Mouse (Mus musculus): ENCODE measurements around the gene Cfap100. TPM values are rescaled to one million over a fixed set of nuclear protein-coding genes. Genes with fewer than 3 reads are reported as not detected.
A peak's percentile ranks its signal among the peaks of the same experiment; 100 is the strongest.

Gene Cfap100
- polyA plus RNA-seq, 1 experiment from 2014 or later: 0.57 TPM

GRCm38 (mm10) chr6:90451512-90451911 lies 22.9 kb upstream of the Cfap100 start:
- no peak for ATAC-seq (ENCODE audit: insufficient number of reproducible peaks, low FRiP score, low TSS enrichment, low read depth)
- Histone ChIP-seq H3K36me3 (ENCODE audit: control insufficient read depth, insufficient read depth, low read length) (no peaks in the 10 kb centered on the region), H3K4me2 (ENCODE audit: low read depth, severe bottlenecking) (no peak overlapping the region), H3K9ac (ENCODE audit: low read length) (no peak overlapping the region), H3K27me3 (ENCODE audit: control insufficient read depth, insufficient read depth, low read length) (no peaks in the 10 kb centered on the region), H3K27ac (replicated peaks; ENCODE audit: low read depth, low read length) (no peak overlapping the region), H3K9me3 (ENCODE audit: control insufficient read depth, low read length) (no peaks in the 10 kb centered on the region), H3K4me1 (ENCODE audit: control insufficient read depth, insufficient read depth, low read length) (no peaks in the 10 kb centered on the region), H3K4me3 (ENCODE audit: low read depth, low read length) (no peak overlapping the region)
- no peak for DNase-seq (ENCODE audit: low spot score)
- WGBS: 77% methylated on average over 5 of the region's 5 CpGs

DNA sequence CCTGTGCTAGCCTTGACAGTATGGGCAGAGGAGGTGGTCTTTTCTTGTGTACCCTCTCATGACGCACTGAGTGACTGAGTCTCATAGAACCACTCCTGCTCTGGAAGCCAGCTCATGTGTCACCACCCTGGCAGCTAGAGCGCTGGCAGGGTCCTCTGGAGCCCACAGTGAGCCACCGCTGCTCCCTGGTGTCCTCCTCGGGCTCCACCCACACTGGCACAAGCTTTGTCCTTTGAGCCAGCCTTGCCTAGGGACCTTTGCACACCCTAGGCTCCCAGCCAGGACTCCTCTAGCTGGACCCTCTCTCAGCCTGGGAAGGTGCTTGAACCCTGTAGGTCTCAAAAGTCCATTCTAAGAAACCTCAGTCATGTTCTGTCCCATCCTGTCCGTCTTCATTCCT lies 22.1 kb upstream of the Cfap100 start:
- Histone ChIP-seq H3K9me3 (ENCODE audit: control insufficient read depth, low read length) (no peaks in the 10 kb centered on the region), H3K4me2 (ENCODE audit: low read depth, severe bottlenecking) (no peak overlapping the region), H3K36me3 (ENCODE audit: control insufficient read depth, insufficient read depth, low read length) (no peaks in the 10 kb centered on the region), H3K27ac (replicated peaks; ENCODE audit: low read depth, low read length) (no peak overlapping the region), H3K27me3 (ENCODE audit: control insufficient read depth, insufficient read depth, low read length) (no peaks in the 10 kb centered on the region), H3K9ac (ENCODE audit: low read length) (no peak overlapping the region), H3K4me3 (ENCODE audit: low read depth, low read length) (no peak overlapping the region), H3K4me1 (ENCODE audit: control insufficient read depth, insufficient read depth, low read length) (no peaks in the 10 kb centered on the region)
- no peak for DNase-seq (ENCODE audit: low spot score)
- no peak for ATAC-seq (ENCODE audit: insufficient number of reproducible peaks, low FRiP score, low TSS enrichment, low read depth)
- 81% methylated on average over 5 of the region's 5 CpGs for WGBS

- Histone ChIP-seq H3K27me3 (ENCODE audit: control insufficient read depth, insufficient read depth, low read length) (no peaks in the 10 kb centered on the region), H3K4me1 (ENCODE audit: control insufficient read depth, insufficient read depth, low read length) (no peaks in the 10 kb centered on the region), H3K9me3 (ENCODE audit: control insufficient read depth, low read length) (no peaks in the 10 kb centered on the region), H3K9ac (ENCODE audit: low read length) (no peak overlapping the region), H3K27ac (replicated peaks; ENCODE audit: low read depth, low read length) (no peak overlapping the region), H3K4me3 (ENCODE audit: low read depth, low read length) (no peak overlapping the region), H3K4me2 (ENCODE audit: low read depth, severe bottlenecking) (no peak overlapping the region), H3K36me3 (ENCODE audit: control insufficient read depth, insufficient read depth, low read length) (no peaks in the 10 kb centered on the region)
- WGBS: 30% methylated on average over 7 of the region's 7 CpGs
- ATAC-seq (ENCODE audit: insufficient number of reproducible peaks, low FRiP score, low TSS enrichment, low read depth): no peak
- DNase-seq (ENCODE audit: low spot score): peak; percentile 83
Measured at GRCm38 (mm10) chr6:90450179-90450578, 21.6 kb upstream of the Cfap100 start.

GRCm38 (mm10) chr6:90446883-90447282 lies 18.3 kb upstream of the Cfap100 start:
- WGBS: 50% methylated on average over 4 of the region's 4 CpGs
- ATAC-seq (ENCODE audit: insufficient number of reproducible peaks, low FRiP score, low TSS enrichment, low read depth): no peak
- Histone ChIP-seq H3K36me3 (ENCODE audit: control insufficient read depth, insufficient read depth, low read length) (no peaks in the 10 kb centered on the region), H3K9ac (ENCODE audit: low read length) (no peak overlapping the region), H3K4me1 (ENCODE audit: control insufficient read depth, insufficient read depth, low read length) (no peaks in the 10 kb centered on the region), H3K27ac (replicated peaks; ENCODE audit: low read depth, low read length) (no peak overlapping the region), H3K4me3 (ENCODE audit: low read depth, low read length) (no peak overlapping the region), H3K9me3 (ENCODE audit: control insufficient read depth, low read length) (no peaks in the 10 kb centered on the region), H3K4me2 (ENCODE audit: low read depth, severe bottlenecking) (no peak overlapping the region), H3K27me3 (ENCODE audit: control insufficient read depth, insufficient read depth, low read length) (no peaks in the 10 kb centered on the region)
- no peak for DNase-seq (ENCODE audit: low spot score)

DNA sequence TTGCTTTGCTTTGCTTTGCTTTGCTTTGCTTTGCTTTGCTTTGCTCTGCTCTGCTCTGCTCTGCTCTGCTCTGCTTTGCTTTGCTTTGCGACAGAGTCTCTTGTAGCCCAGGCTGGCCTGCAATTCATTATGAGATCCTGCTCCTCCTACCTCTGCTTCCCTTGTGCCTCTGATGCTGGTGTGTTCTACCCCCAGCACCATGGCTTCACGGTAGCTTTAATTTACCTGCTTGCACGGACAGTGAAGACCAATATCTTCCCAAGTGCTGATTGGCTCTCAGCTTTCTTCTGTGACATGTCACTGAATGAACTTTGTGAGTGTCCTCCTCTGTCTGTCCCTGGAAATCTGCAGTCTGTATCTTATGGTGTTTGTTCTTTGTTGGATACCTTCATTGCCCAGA lies 8.4 kb upstream of the Cfap100 start:
- no peak overlapping the region for H3K27ac ChIP-seq (replicated peaks; ENCODE audit: low read depth, low read length)
- H3K36me3 ChIP-seq (ENCODE audit: control insufficient read depth, insufficient read depth, low read length): no peaks in the 10 kb centered on the region
- H3K9me3 ChIP-seq (ENCODE audit: control insufficient read depth, low read length): no peaks in the 10 kb centered on the region
- no peaks in the 10 kb centered on the region for H3K27me3 ChIP-seq (ENCODE audit: control insufficient read depth, insufficient read depth, low read length)
- H3K9ac ChIP-seq (ENCODE audit: low read length): no peak overlapping the region
- DNase-seq (ENCODE audit: low spot score): no peak
- ATAC-seq (ENCODE audit: insufficient number of reproducible peaks, low FRiP score, low TSS enrichment, low read depth): no peak
- 80% methylated on average over 3 of the region's 3 CpGs for WGBS
- no peak overlapping the region for H3K4me3 ChIP-seq (ENCODE audit: low read depth, low read length)
- no peaks in the 10 kb centered on the region for H3K4me1 ChIP-seq (ENCODE audit: control insufficient read depth, insufficient read depth, low read length)
- no peak overlapping the region for H3K4me2 ChIP-seq (ENCODE audit: low read depth, severe bottlenecking)

- Histone ChIP-seq H3K27ac (replicated peaks; ENCODE audit: low read depth, low read length) (no peak overlapping the region), H3K36me3 (ENCODE audit: control insufficient read depth, insufficient read depth, low read length) (no peaks in the 10 kb centered on the region), H3K9me3 (ENCODE audit: control insufficient read depth, low read length) (no peaks in the 10 kb centered on the region), H3K9ac (ENCODE audit: low read length) (no peak overlapping the region), H3K4me1 (ENCODE audit: control insufficient read depth, insufficient read depth, low read length) (no peaks in the 10 kb centered on the region), H3K4me2 (ENCODE audit: low read depth, severe bottlenecking) (no peak overlapping the region), H3K27me3 (ENCODE audit: control insufficient read depth, insufficient read depth, low read length) (no peaks in the 10 kb centered on the region), H3K4me3 (ENCODE audit: low read depth, low read length) (no peak overlapping the region)
- ATAC-seq (ENCODE audit: insufficient number of reproducible peaks, low FRiP score, low TSS enrichment, low read depth): no peak
- no peak for DNase-seq (ENCODE audit: low spot score)
- WGBS: 88% methylated on average over 10 of the region's 10 CpGs
Measured at GRCm38 (mm10) chr6:90436192-90436907, 7.8 kb upstream of the Cfap100 start.

GRCm38 (mm10) chr6:90435195-90435618 lies 6.6 kb upstream of the Cfap100 start:
- Histone ChIP-seq H3K27me3 (ENCODE audit: control insufficient read depth, insufficient read depth, low read length) (no peaks in the 10 kb centered on the region), H3K4me2 (ENCODE audit: low read depth, severe bottlenecking) (no peak overlapping the region), H3K4me1 (ENCODE audit: control insufficient read depth, insufficient read depth, low read length) (no peaks in the 10 kb centered on the region), H3K4me3 (ENCODE audit: low read depth, low read length) (no peak overlapping the region), H3K9me3 (ENCODE audit: control insufficient read depth, low read length) (no peaks in the 10 kb centered on the region), H3K36me3 (ENCODE audit: control insufficient read depth, insufficient read depth, low read length) (no peaks in the 10 kb centered on the region), H3K9ac (ENCODE audit: low read length) (no peak overlapping the region), H3K27ac (replicated peaks; ENCODE audit: low read depth, low read length) (no peak overlapping the region)
- peak; percentile 87 for DNase-seq (ENCODE audit: low spot score)
- peak; percentile 47; the same call in 1 of the 2 replicates for ATAC-seq (ENCODE audit: insufficient number of reproducible peaks, low FRiP score, low TSS enrichment, low read depth)
- 22% methylated on average over 11 of the region's 11 CpGs for WGBS

- Histone ChIP-seq H3K4me2 (ENCODE audit: low read depth, severe bottlenecking) (no peak overlapping the region), H3K4me1 (ENCODE audit: control insufficient read depth, insufficient read depth, low read length) (no peaks in the 10 kb centered on the region), H3K36me3 (ENCODE audit: control insufficient read depth, insufficient read depth, low read length) (no peaks in the 10 kb centered on the region), H3K9ac (ENCODE audit: low read length) (no peak overlapping the region), H3K27ac (replicated peaks; ENCODE audit: low read depth, low read length) (no peak overlapping the region), H3K9me3 (ENCODE audit: control insufficient read depth, low read length) (no peaks in the 10 kb centered on the region), H3K27me3 (ENCODE audit: control insufficient read depth, insufficient read depth, low read length) (no peaks in the 10 kb centered on the region), H3K4me3 (ENCODE audit: low read depth, low read length) (no peak overlapping the region)
- WGBS: 75% methylated on average over 3 of the region's 3 CpGs
- DNase-seq (ENCODE audit: low spot score) (no peak), ATAC-seq (ENCODE audit: insufficient number of reproducible peaks, low FRiP score, low TSS enrichment, low read depth) (no peak)
Measured at GRCm38 (mm10) chr6:90434687-90435086, 6.1 kb upstream of the Cfap100 start.

DNA sequence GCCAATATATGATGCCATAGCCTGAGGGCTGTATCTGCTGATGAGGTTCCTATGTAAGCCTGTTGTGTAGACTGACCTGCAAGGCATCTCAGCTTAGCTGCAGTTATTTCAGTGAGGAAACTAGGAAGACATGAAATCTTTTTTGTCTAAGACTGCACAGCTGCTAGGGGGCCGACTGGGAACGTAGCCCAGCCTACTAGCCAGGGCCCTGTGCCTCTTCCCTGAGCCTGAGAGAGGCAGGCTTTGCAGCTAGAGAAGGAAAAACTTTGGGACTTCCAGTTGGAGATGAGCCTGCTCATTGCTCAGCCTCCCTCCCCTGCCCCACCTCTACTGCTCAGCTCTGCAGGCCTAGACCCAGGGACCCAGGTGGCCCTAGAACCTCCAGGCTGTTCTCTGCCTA lies 2.9 kb upstream of the Cfap100 start:
- Histone ChIP-seq H3K4me1 (ENCODE audit: control insufficient read depth, insufficient read depth, low read length) (no peaks in the 10 kb centered on the region), H3K27ac (replicated peaks; ENCODE audit: low read depth, low read length) (no peak overlapping the region)
- WGBS: 75% methylated on average over 2 of the region's 2 CpGs

More for the DNA sequence above, 2.9 kb upstream of the Cfap100 start:
- Histone ChIP-seq H3K9me3 (ENCODE audit: control insufficient read depth, low read length) (no peaks in the 10 kb centered on the region), H3K27me3 (ENCODE audit: control insufficient read depth, insufficient read depth, low read length) (no peaks in the 10 kb centered on the region), H3K9ac (ENCODE audit: low read length) (no peak overlapping the region), H3K36me3 (ENCODE audit: control insufficient read depth, insufficient read depth, low read length) (no peaks in the 10 kb centered on the region), H3K4me2 (ENCODE audit: low read depth, severe bottlenecking) (no peak overlapping the region), H3K4me3 (ENCODE audit: low read depth, low read length) (no peak overlapping the region)
- DNase-seq (ENCODE audit: low spot score) (no peak), ATAC-seq (ENCODE audit: insufficient number of reproducible peaks, low FRiP score, low TSS enrichment, low read depth) (no peak)

All from limb, embryonic 11.5 days (tissue).